Mouse (Mus musculus): Measurements from ENCODE around the gene Trpv1. TPM values are rescaled to one million over a fixed set of nuclear protein-coding genes. Genes with fewer than 3 reads are reported as not detected.

Gene Trpv1
- total and polyA plus RNA-seq, 3 experiments = 0.08 to 0.21 (median 0.11) TPM

GRCm38 (mm10) chr11:73198603-73199229 lies 35.4 kb upstream of the Trpv1 start, which contains the start of gene Ctns:
Gene Ctns, minus strand, starts transcription at chr11:73199042.
- H3K36me3 ChIP-seq (ENCODE audit: control insufficient read depth, insufficient read depth, low read length) = no peaks in the 10 kb centered on the region
- peaks cover 6% of the 10 kb centered on the region for H3K4me1 ChIP-seq (ENCODE audit: control insufficient read depth, insufficient read depth, low read length)
- peak within 1 kb of the TSS; percentile 92 for H3K27ac ChIP-seq
- H3K27me3 ChIP-seq (ENCODE audit: control insufficient read depth, insufficient read depth, low read length) = no peaks in the 10 kb centered on the region
- TF ChIP-seq CTCF (IDR thresholded peaks at IDR 0.05) = no peak
- TF ChIP-seq POLR2A (IDR thresholded peaks at IDR 0.05; ENCODE audit: insufficient read depth, low read depth, low read length) = peak; percentile 86
- TF ChIP-seq EP300 (IDR thresholded peaks at IDR 0.05; ENCODE audit: insufficient read depth, low read depth, low read length) = 0 out of 2 replicates have a peak, but pooled peaks have one; percentile 73
- no peak for DNase-seq
- WGBS = under 1% methylated on average over 22 of the region's 22 CpGs
- peak within 1 kb of the TSS; percentile 86 for H3K9ac ChIP-seq (ENCODE audit: low read depth, low read length)
- no peaks in the 10 kb centered on the region for H3K79me2 ChIP-seq (replicated peaks; ENCODE audit: control insufficient read depth, insufficient read depth, low read length)
- H3K4me3 ChIP-seq = peak within 1 kb of the TSS; percentile 93
- intact Hi-C loops (cut with DNase I) = no loop called here

DNA sequence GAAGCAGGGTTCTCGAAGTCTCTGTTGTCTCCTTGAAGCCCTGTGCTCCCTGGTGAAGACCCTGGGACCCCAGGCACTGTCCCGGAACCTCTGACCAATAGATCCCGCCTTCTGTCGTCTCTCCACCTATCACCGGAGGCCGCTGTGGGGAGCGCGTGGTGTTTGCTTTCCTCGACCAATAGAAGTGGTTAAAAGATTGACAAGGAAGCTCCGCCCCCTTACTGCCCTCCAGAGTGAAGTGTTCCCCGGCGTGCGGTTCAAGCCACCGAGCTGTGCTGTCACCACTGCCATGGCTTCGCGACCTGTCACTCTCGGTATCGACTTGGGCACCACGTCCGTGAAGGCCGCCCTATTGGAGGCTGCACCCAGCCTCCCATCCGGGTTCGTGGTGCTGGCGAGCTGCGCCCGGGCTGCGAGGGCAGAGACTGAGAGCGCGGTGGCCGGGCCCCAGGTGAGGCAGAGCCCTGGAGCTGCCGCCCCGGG lies 34.8 kb upstream of the Trpv1 start, which contains the start of gene Shpk:
Gene Shpk (plus strand): TSS at position 231 of the 483 bp plus-strand sequence.
- DNase-seq = peak; percentile 92 to 96
- no peaks in the 10 kb centered on the region for H3K36me3 ChIP-seq (ENCODE audit: control insufficient read depth, insufficient read depth, low read length)
- no peak for TF ChIP-seq EP300 (IDR thresholded peaks at IDR 0.05; ENCODE audit: insufficient read depth, low read depth, low read length)
- TF ChIP-seq POLR2A (IDR thresholded peaks at IDR 0.05; ENCODE audit: insufficient read depth, low read depth, low read length) = peak; percentile 87
- no peaks in the 10 kb centered on the region for H3K79me2 ChIP-seq (replicated peaks; ENCODE audit: control insufficient read depth, insufficient read depth, low read length)
- no peaks in the 10 kb centered on the region for H3K27me3 ChIP-seq (ENCODE audit: control insufficient read depth, insufficient read depth, low read length)
- H3K27ac ChIP-seq = peak within 1 kb of the TSS; percentile 92
- peak within 1 kb of the TSS; percentile 86 for H3K9ac ChIP-seq (ENCODE audit: low read depth, low read length)
- H3K4me1 ChIP-seq (ENCODE audit: control insufficient read depth, insufficient read depth, low read length) = peaks cover 6% of the 10 kb centered on the region
- under 1% methylated on average over 32 of the region's 32 CpGs for WGBS
- intact Hi-C loops (cut with DNase I) = no loop called here
- H3K4me3 ChIP-seq = peak within 1 kb of the TSS; percentile 93

- Histone ChIP-seq H3K79me2 (replicated peaks; ENCODE audit: control insufficient read depth, insufficient read depth, low read length) (no peaks in the 10 kb centered on the region), H3K27me3 (ENCODE audit: control insufficient read depth, insufficient read depth, low read length) (no peaks in the 10 kb centered on the region), H3K9ac (ENCODE audit: low read depth, low read length) (peak overlapping the region; percentile 86), H3K4me3 (peak overlapping the region; percentile 93), H3K36me3 (ENCODE audit: control insufficient read depth, insufficient read depth, low read length) (no peaks in the 10 kb centered on the region), H3K27ac (peak overlapping the region; percentile 92), H3K4me1 (ENCODE audit: control insufficient read depth, insufficient read depth, low read length) (peaks cover 6% of the 10 kb centered on the region)
- no peak for DNase-seq
- no peak for TF ChIP-seq CTCF (IDR thresholded peaks at IDR 0.05)
- intact Hi-C loops (cut with DNase I) = loop anchor here (2.0 to 5.0 kb wide), 2 partner anchors 33 to 61 kb away; partner anchors contain the start of gene Haspin
- WGBS = 3% methylated on average over 12 of the region's 12 CpGs
Measured at GRCm38 (mm10) chr11:73199879-73200278, 34.2 kb upstream of the Trpv1 start.

GRCm38 (mm10) chr11:73201021-73201420 lies 33.1 kb upstream of the Trpv1 start:
- peak overlapping the region; percentile 15; the same call in 1 of the 2 replicates for H3K27ac ChIP-seq
- TF ChIP-seq POLR2A (IDR thresholded peaks at IDR 0.05; ENCODE audit: insufficient read depth, low read depth, low read length) = no peak
- no peak for TF ChIP-seq CTCF (IDR thresholded peaks at IDR 0.05)
- TF ChIP-seq EP300 (IDR thresholded peaks at IDR 0.05; ENCODE audit: insufficient read depth, low read depth, low read length) = no peak

GRCm38 (mm10) chr11:73201597-73201996 lies 32.5 kb upstream of the Trpv1 start:
- WGBS = 30% methylated on average over 4 of the region's 4 CpGs
- peak in 1 of 2 experiments; percentile 26 for DNase-seq
- Histone ChIP-seq H3K79me2 (replicated peaks; ENCODE audit: control insufficient read depth, insufficient read depth, low read length) (no peaks in the 10 kb centered on the region), H3K36me3 (ENCODE audit: control insufficient read depth, insufficient read depth, low read length) (no peaks in the 10 kb centered on the region), H3K4me1 (ENCODE audit: control insufficient read depth, insufficient read depth, low read length) (peaks cover 6% of the 10 kb centered on the region), H3K9ac (ENCODE audit: low read depth, low read length) (no peak overlapping the region), H3K27ac (peak overlapping the region; percentile 15; the same call in 1 of the 2 replicates), H3K4me3 (no peak overlapping the region), H3K27me3 (ENCODE audit: control insufficient read depth, insufficient read depth, low read length) (no peaks in the 10 kb centered on the region)
- intact Hi-C loops (cut with DNase I) = loop anchor here (2.0 to 5.0 kb wide), 2 partner anchors 34 to 63 kb away; partner anchors contain the start of gene Haspin
- TF ChIP-seq CTCF (IDR thresholded peaks at IDR 0.05) = peak; percentile 52
- TF ChIP-seq POLR2A (IDR thresholded peaks at IDR 0.05; ENCODE audit: insufficient read depth, low read depth, low read length) = no peak
- TF ChIP-seq EP300 (IDR thresholded peaks at IDR 0.05; ENCODE audit: insufficient read depth, low read depth, low read length) = no peak

More at GRCm38 (mm10) chr11:73201021-73201420, 33.1 kb upstream of the Trpv1 start:
- Histone ChIP-seq H3K9ac (ENCODE audit: low read depth, low read length) (no peak overlapping the region), H3K27me3 (ENCODE audit: control insufficient read depth, insufficient read depth, low read length) (no peaks in the 10 kb centered on the region), H3K79me2 (replicated peaks; ENCODE audit: control insufficient read depth, insufficient read depth, low read length) (no peaks in the 10 kb centered on the region), H3K4me1 (ENCODE audit: control insufficient read depth, insufficient read depth, low read length) (peaks cover 6% of the 10 kb centered on the region), H3K4me3 (no peak overlapping the region), H3K36me3 (ENCODE audit: control insufficient read depth, insufficient read depth, low read length) (no peaks in the 10 kb centered on the region)
- 59% methylated on average over 2 of the region's 2 CpGs for WGBS
- DNase-seq = no peak
- intact Hi-C loops (cut with DNase I) = loop anchor here (2.0 to 5.0 kb wide), 2 partner anchors 34 to 62 kb away; partner anchors contain the start of gene Haspin

GRCm38 (mm10) chr11:73203895-73204294 lies 30.2 kb upstream of the Trpv1 start:
- H3K4me3 ChIP-seq = no peak overlapping the region
- 79% methylated on average over 8 of the region's 8 CpGs for WGBS
- H3K27me3 ChIP-seq (ENCODE audit: control insufficient read depth, insufficient read depth, low read length) = no peaks in the 10 kb centered on the region
- TF ChIP-seq CTCF (IDR thresholded peaks at IDR 0.05) (no peak), POLR2A (IDR thresholded peaks at IDR 0.05; ENCODE audit: insufficient read depth, low read depth, low read length) (no peak), EP300 (IDR thresholded peaks at IDR 0.05; ENCODE audit: insufficient read depth, low read depth, low read length) (no peak)
- peak overlapping the region; percentile 26; the same call in 1 of the 2 replicates for H3K27ac ChIP-seq
- H3K36me3 ChIP-seq (ENCODE audit: control insufficient read depth, insufficient read depth, low read length) = no peaks in the 10 kb centered on the region
- no peak overlapping the region for H3K9ac ChIP-seq (ENCODE audit: low read depth, low read length)
- H3K4me1 ChIP-seq (ENCODE audit: control insufficient read depth, insufficient read depth, low read length) = peaks cover 6% of the 10 kb centered on the region
- intact Hi-C loops (cut with DNase I) = loop anchor here (5.0 kb wide), 1 partner anchor 37 kb away; no protein-coding TSS in a partner anchor
- DNase-seq = peak in 1 of 2 experiments; percentile 23
- H3K79me2 ChIP-seq (replicated peaks; ENCODE audit: control insufficient read depth, insufficient read depth, low read length) = no peaks in the 10 kb centered on the region
